Mouse (Mus musculus) CD4-positive naive resting alpha-beta T cell, adult 76 days (primary cell): ENCODE results near the gene Pi16. TPM values are rescaled to one million over a fixed set of nuclear protein-coding genes. Genes with fewer than 3 reads are reported as not detected.

Experiments used
- total RNA-seq: library from RNA; stranded (reverse); gene quantifications from one replicate; pipeline ENCODE4 v1.2.4, GENCODE M21; 2023

Pi16 gene
- 0.26 TPM for total RNA-seq

DNA sequence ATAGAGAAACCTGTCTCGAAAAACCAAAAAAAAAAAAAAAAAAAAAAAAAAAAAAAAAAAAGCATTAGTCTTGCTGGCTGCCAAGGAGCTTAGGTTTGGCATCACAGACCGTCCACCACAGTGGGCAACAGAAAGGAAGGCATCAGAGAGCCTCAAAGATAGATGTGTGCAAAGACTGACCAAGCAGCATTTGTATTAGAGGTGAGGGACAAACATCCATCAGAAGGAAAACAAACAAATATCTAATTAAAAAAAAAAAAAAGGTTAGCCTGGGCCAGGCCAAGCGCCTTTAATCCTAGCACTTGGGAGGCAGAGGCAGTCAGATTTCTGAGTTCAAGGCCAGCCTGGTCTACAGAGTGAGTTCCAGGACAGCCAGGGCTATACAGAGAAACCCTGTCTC is at the start of gene Pi16:
TSS of gene Pi16 (plus strand) at position 301 of the 400 bp plus-strand sequence.

DNA sequence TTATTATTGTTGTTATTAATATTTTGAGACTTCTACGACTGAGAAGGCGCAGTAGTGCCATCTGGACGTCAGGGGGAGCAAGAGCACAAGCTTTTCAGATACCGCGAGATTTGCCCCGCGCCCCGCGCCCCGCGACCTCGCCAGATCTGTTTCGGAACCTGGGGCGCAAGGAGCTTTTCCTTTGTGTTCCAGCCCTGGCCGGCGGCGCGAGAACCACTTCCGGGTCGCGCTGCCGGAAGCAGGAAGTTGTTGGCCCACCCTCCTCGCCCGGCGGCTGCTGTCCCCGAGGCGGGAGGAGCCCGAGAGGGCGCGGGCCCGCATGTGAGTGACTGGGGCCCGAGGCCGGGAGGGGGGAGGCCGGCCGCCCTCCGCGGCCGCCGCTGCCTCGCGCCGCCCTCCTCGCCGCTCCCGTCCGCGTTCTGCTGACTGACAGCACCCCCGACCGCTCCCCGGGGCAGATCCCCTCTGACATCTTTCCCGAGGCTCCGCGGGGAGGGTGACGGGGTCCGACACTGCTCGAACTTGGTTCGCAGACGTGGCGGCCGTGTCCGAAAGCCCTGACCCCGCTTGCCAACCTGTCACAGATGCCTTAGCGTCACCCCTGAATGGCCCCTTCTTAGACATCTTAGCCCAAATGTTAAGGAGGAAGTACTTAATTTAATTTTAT is 48.7 kb upstream of the Pi16 start, which contains the start of gene BC004004:
TSS of gene BC004004 (plus strand) at position 107 of the 667 bp plus-strand sequence.

DNA sequence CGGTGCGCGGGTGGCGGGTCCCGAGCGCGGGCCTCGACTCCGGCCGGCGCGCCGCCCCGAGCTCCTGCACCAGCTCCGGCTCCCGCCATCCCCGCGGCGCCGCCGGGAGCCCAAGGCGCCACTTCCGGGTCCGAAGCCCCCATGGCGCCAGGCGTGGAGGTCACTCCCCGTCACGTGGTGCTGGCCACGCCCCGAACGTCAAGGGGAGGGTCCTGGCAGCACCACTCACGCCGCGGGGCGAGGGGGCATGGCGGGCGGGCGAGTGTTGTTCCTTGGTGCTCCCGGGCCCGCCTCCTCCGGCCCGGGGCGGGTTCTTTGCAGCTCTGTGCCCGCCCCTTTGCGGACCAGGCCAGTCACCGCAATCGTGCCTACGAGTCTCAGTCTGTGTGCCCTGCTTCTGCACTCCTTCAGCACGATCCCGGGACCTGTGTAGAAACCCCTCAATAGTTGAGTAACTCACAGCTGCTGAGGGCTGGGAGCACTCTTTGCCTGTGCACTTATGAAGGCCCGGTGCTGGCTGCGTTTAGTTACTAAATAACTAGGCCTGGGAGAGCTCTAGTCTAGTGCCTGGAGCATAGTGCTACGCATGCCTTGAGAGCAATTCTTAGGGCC is 30.3 kb downstream of the Pi16 start, which contains the start of gene Mtch1:
TSS of gene Mtch1 (minus strand) at position 290 of the 612 bp plus-strand sequence.

DNA sequence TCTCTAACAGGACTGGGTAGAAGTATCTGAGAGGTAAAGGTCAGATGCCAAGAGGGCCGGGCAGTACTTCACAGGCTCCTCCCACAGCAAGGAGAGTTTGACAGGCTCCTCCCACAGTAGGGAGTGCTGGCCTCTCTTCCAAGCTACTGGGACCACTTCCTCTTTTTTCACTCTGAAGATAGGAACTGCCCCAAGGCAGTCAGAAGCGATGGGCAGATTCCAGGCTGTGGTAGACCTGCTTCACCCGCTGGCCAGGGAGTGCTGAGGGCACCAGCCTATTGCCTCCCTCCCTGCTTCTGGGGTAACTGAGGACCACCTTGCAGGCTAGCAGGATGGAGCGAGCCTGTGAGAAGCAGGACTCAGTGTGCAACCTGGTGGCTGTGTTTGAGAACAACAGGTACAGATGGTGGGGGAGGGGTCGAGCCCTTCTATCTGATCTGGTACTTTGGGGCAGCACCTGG is 43.3 kb downstream of the Pi16 start, which contains the start of gene Fgd2:
TSS of gene Fgd2 (plus strand) at position 154 of the 461 bp plus-strand sequence.

Other genes starting within 250 kb of the Pi16 start
- 7.8 TPM for gene Cdkn1a, start 226.7 kb upstream of the Pi16 start, total RNA-seq
- gene Rab44, start 203.5 kb upstream of the Pi16 start, total RNA-seq, result 1.3 TPM
- gene Cpne5, start 79.5 kb upstream of the Pi16 start, total RNA-seq, result 0.32 TPM
- 9.9 TPM for gene Ppil1, start 53.5 kb upstream of the Pi16 start, total RNA-seq
- 54.7 TPM for gene BC004004, start 48.9 kb upstream of the Pi16 start, total RNA-seq
- gene Mtch1, start 30.3 kb downstream of the Pi16 start, total RNA-seq, result 45.0 TPM
- 29.9 TPM for gene Fgd2, start 43.2 kb downstream of the Pi16 start, total RNA-seq
- gene Pim1, start 173.1 kb downstream of the Pi16 start, total RNA-seq, result 557 TPM
- not detected for gene Gm17657, start 232.0 kb downstream of the Pi16 start, total RNA-seq
- 45.5 TPM for gene Tbc1d22b, start 232.1 kb downstream of the Pi16 start, total RNA-seq
- gene Tmem217, start 234.7 kb downstream of the Pi16 start, total RNA-seq, result not detected